Mouse (Mus musculus): ENCODE results near the gene Pcgf5.

GRCm38 (mm10) chr19:36470106-36470505 lies 122.0 kb downstream of the Pcgf5 start:
- TF ChIP-seq POLR2A (IDR thresholded peaks at IDR 0.05; ENCODE audit: borderline replicate concordance, low read depth, low read length) = no peak
- peak; percentile 66 for TF ChIP-seq CTCF (IDR thresholded peaks at IDR 0.05; ENCODE audit: low read depth, low read length)
